Mouse (Mus musculus) embryonic fibroblast, embryonic 13.5 days (primary cell): ENCODE results near the gene Slc16a8.

Source experiments
- CTCF ChIP-seq: IDR thresholded peaks from 2 replicates; pipeline ENCODE4 v1.5.1; 2011; ENCODE audit warnings: mild to moderate bottlenecking, control low read depth, low read length, moderate library complexity, borderline replicate concordance; ENCODE audit not compliant: insufficient read depth
- POLR2A ChIP-seq: IDR thresholded peaks from 2 replicates; pipeline ENCODE4 v1.6.1; 2011; ENCODE audit warnings: low read depth, mild to moderate bottlenecking, control low read depth, low read length, moderate library complexity

DNA sequence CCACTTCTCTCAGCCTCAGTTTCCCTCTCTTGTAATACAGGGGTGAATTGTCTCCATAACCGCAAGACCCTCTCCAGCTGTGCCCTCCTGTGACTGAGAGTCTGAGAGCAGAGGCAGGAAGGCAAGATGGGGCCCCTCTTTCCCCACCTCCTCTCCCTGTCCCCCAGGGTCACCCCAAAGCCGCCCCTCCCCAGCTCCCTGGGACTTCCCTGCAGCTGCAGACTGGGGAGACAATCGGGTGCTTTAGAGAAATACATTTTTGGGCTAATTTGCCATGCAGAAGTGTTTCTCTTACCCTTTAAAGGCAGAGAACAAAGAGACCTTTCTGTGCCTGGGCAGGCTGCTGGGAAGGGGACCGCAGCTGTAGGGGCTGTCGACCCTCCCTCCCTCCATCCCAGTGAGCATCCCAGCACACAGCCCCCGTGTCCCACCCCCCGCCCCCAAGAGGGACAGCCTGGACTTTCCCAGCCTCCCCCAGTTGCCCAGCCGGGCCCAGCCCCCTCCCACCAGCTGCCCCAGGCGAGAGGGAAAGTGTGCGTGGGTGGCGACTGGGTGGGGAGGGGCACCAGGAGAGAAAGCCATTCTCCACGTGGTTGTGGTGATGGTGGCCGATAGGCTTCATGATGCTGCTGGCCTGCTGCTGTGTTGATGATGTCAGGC is 52.9 kb downstream of the Slc16a8 start:
- TF ChIP-seq POLR2A (no peak), CTCF (no peak)
